Mouse (Mus musculus): ENCODE data around the gene Ttc41. TPM values are rescaled to one million over a fixed set of nuclear protein-coding genes. Genes with fewer than 3 reads are reported as not detected.

The Ttc41 gene
- total RNA-seq, 2 experiments from 2014 or later: 0.42 to 2.3 TPM

DNA sequence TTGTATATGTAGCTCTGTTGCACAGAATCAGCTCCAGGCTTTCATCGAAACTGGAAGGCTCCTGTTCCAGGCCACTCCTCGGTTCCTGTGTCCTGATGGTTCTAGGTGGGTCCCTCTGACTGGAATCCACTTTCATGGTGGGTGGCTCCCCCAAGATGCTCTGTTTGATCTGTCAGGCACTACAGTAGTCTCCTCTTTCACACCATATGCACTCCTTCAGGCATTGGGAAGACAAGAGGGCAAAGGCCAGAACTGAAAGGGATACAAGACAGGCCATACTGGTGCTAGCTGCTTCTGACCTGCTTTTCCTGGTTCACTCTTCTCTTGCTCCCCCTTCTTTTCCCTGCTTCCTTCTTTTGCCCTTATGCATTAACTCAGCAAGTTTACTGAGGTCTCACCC, 37.3 kb downstream of the Ttc41 start:
- no peak for ATAC-seq (replicated peaks; ENCODE audit: low FRiP score, low TSS enrichment, poor library complexity, severe bottlenecking)

- no peak for ATAC-seq (replicated peaks; ENCODE audit: low FRiP score, low TSS enrichment, poor library complexity, severe bottlenecking)
Measured at GRCm38 (mm10) chr10:86744306-86744705, 38.7 kb downstream of the Ttc41 start.

DNA sequence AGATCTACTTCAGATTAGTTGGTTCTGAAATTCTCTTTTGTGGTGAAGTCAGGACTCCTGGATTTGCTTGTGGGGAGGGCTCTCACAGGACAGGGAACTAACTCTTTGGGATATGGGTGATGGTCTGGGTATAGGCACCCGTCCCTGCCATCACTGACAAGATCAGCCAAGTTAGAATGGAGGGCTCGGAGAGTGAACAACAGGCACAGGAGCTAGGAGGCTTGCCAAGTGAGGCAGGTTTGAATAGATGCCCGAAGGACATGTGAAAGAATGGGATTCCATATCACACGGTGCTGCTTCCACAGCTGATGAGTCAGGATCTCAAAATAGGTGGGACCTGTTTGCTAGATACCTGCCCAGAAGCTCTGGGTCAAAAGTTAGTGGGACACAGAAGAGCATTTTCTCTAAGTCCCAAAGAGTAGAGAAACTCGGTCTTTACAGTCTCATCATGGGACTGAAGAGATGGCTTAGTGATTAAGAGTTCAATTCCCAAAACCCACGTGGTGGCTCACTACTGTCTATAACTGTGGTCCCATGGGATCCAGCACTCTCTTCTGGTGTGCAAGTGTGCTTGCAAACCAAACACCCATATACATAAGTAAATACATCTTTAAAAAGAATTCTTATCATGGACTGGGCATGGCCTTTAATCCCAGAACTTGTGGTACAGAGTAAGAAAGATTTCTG, 50.3 kb downstream of the Ttc41 start:
- ATAC-seq (replicated peaks; ENCODE audit: low FRiP score, low TSS enrichment, poor library complexity, severe bottlenecking): no peak

- ATAC-seq (replicated peaks; ENCODE audit: low FRiP score, low TSS enrichment, poor library complexity, severe bottlenecking): peak; percentile 60
Measured at GRCm38 (mm10) chr10:86757724-86758123, 52.1 kb downstream of the Ttc41 start.

DNA sequence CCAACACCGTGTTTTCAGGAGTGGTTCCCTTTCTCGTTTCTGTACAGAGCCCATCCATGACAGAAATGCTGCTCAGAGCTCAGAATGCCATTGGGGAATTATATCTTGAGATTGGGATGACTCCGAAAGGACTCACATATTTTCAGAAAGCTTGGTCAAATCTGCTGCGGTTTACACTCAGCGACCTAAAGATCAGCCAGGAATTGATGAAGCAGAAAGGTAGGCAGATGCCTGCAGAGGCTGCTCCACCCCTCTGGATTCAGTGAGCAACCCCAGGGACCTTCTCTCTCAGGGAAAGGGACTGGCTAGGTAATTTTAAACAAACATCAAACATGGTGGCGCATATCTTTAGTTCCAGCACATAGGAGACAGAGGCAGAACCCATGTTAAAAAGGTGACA, 52.6 kb downstream of the Ttc41 start:
- ATAC-seq (replicated peaks; ENCODE audit: low FRiP score, low TSS enrichment, poor library complexity, severe bottlenecking): no peak

GRCm38 (mm10) chr10:86761236-86761635, 55.6 kb downstream of the Ttc41 start:
- no peak for ATAC-seq (replicated peaks; ENCODE audit: low FRiP score, low TSS enrichment, poor library complexity, severe bottlenecking)

GRCm38 (mm10) chr10:86761722-86762383, 56.2 kb downstream of the Ttc41 start:
- ATAC-seq (replicated peaks; ENCODE audit: low FRiP score, low TSS enrichment, poor library complexity, severe bottlenecking): no peak

DNA sequence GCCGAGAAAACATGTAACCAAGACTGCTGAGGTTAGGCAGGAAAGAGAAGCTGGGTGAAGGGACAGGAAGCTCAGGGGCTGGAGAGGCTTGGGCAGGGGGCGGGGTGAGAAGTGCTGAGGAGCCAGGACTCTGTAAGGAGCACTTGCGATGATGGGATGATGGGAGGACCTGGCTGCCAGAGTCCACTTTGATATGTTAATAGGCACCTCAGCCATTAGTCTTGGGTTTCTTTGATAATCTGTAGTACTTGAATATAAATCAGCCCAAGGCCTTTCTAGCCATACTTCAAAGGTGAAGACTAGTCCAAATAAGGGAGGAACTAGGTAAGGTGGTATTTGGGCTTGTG, 56.7 kb downstream of the Ttc41 start:
- no peak for ATAC-seq (replicated peaks; ENCODE audit: low FRiP score, low TSS enrichment, poor library complexity, severe bottlenecking)

GRCm38 (mm10) chr10:86763672-86764071, 58.1 kb downstream of the Ttc41 start, which contains the start of gene Gm49358:
Gene Gm49358, plus strand, starts transcription at chr10:86763972.
- no peak for ATAC-seq (replicated peaks; ENCODE audit: low FRiP score, low TSS enrichment, poor library complexity, severe bottlenecking)

- ATAC-seq (replicated peaks; ENCODE audit: low FRiP score, low TSS enrichment, poor library complexity, severe bottlenecking): no peak
Measured at GRCm38 (mm10) chr10:86765344-86765966, 59.8 kb downstream of the Ttc41 start.

GRCm38 (mm10) chr10:86769216-86769615, 63.6 kb downstream of the Ttc41 start:
- ATAC-seq (replicated peaks; ENCODE audit: low FRiP score, low TSS enrichment, poor library complexity, severe bottlenecking): no peak

GRCm38 (mm10) chr10:86769797-86770196, 64.2 kb downstream of the Ttc41 start:
- no peak for ATAC-seq (replicated peaks; ENCODE audit: low FRiP score, low TSS enrichment, poor library complexity, severe bottlenecking)

GRCm38 (mm10) chr10:86771701-86772100, 66.1 kb downstream of the Ttc41 start:
- no peak for ATAC-seq (replicated peaks; ENCODE audit: low FRiP score, low TSS enrichment, poor library complexity, severe bottlenecking)

DNA sequence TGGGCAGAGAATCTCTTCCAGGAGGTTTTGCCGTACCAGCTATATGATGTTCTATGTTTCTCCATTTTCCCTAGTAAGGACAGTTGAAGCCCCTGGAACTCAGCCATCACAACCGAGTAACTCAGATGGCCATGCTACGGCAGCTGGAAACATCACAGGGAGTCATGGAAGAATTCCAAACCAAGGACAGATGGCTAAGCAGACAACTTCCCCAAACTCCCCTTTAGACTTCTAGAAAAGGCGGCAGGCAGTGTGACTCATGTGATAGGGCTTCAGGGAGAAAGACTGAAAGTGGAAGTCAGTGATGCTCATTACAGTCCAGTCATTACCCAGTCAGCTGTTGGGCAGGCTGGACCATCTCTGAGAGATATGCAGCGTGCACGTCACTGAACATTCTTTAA, 66.6 kb downstream of the Ttc41 start:
- peak; percentile 50 for ATAC-seq (replicated peaks; ENCODE audit: low FRiP score, low TSS enrichment, poor library complexity, severe bottlenecking)

DNA sequence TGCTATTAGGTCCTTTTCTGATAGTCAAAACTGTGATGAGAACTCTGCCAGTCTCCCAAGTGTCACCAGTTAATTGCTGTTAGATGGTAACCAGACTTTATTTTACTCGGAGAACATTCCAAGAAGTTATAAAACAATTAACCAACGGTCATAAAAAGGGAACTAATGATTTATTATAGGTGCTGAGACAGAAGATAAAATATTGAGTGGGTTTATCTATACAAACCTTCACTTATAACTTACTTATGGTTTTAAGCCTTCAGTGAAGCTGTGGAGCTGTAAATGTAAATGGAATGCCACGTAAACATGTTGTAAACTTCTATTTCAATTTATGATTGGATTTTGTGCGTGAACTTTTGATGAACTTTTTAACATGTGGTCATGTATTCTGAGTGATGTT, 67.7 kb downstream of the Ttc41 start:
- no peak for ATAC-seq (replicated peaks; ENCODE audit: low FRiP score, low TSS enrichment, poor library complexity, severe bottlenecking)

DNA sequence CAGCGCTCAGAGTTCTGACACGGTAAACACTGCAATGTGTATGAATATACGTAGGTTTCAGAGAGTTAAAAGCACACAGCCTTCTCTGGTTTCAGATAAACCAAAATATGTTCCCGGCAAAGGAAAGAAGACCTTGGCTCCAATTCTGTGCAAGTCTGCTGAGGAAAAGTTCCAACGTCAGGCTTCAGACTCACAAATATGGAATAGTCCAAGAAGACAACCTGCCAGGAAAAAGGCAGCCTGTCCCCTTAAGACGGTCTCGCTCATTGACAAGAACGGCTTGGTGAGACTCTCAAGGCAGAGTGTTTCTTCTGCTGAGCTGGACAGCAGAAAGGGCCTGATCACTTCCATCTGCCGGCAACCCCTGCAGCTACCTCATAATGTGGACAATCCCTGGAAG, 70.7 kb downstream of the Ttc41 start:
- ATAC-seq (replicated peaks; ENCODE audit: low FRiP score, low TSS enrichment, poor library complexity, severe bottlenecking): no peak

- no peak; the same call in 1 of the 2 replicates for ATAC-seq (replicated peaks; ENCODE audit: low FRiP score, low TSS enrichment, poor library complexity, severe bottlenecking)
Measured at GRCm38 (mm10) chr10:86777614-86778319, 72.2 kb downstream of the Ttc41 start.

GRCm38 (mm10) chr10:86778398-86779116, 72.9 kb downstream of the Ttc41 start, which contains the start of gene Nt5dc3:
Gene Nt5dc3, plus strand, starts transcription at chr10:86779005.
- peak; percentile 93 for ATAC-seq (replicated peaks; ENCODE audit: low FRiP score, low TSS enrichment, poor library complexity, severe bottlenecking)

DNA sequence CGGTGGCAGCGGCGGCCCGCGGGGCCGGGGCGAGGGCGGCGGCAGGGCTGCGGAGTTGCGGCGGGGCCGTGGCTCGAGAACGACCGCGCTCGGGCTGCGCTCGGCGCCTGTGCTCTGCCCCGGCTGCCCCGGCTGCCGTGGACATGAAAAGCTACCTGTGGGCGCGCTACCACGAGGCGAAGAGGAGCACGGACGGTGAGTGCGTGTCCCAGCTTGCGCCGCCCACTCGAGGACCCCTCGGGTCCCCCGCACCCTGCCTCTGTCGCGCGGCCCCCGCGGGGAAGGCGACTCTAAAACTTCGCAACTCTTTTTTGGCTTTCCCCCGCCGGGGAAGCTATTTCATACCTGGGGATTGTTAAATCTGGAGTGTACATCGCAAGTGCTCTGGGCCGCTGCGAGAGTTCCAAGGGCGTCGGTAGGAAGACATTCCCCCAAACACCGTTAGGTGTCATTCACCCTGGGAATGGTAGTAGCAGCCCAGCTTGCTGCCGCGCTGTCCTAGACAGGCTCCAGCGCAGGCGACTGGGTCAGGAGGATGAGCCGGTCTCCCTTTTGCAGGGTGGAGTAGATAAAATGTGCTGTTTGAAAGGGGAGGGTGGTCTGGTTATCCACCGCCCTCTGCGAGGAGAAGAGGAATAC, 73.6 kb downstream of the Ttc41 start:
- peak; percentile 29 for ATAC-seq (replicated peaks; ENCODE audit: low FRiP score, low TSS enrichment, poor library complexity, severe bottlenecking)

Measured in megakaryocyte-erythroid progenitor cell, adult 5-6 weeks (primary cell).